Mouse (Mus musculus) hindbrain, embryonic 16.5 days (tissue): ENCODE measurements around the gene Eogt. TPM values are rescaled to one million over a fixed set of nuclear protein-coding genes. Genes with fewer than 3 reads are reported as not detected.

Experiments used
- ATAC-seq: fragments of 200-750 bp; cut with Nextera tagmentation; 2 replicates; pipeline ENCODE4 v1.8.0; 2017; ENCODE audit warnings: moderate TSS enrichment, moderate library complexity
- H3K27ac ChIP-seq: fragments of 300-500 bp; sonication (generic); 2 replicates; pipeline ENCODE4 v1.5.1; 2014; ENCODE audit warnings: low read depth, mild to moderate bottlenecking, control low read depth, low read length, moderate library complexity
- H3K27me3 ChIP-seq: fragments of 300-500 bp; sonication (generic); replicated peaks from 2 replicates; pipeline ENCODE4 v1.6.1; 2014; ENCODE audit warnings: low read length; ENCODE audit not compliant: control insufficient read depth, insufficient read depth
- H3K36me3 ChIP-seq: fragments of 300-500 bp; sonication (generic); 2 replicates; pipeline ENCODE4 v1.6.1; 2014; ENCODE audit warnings: mild to moderate bottlenecking, low read length, moderate library complexity, mixed read lengths; ENCODE audit not compliant: control insufficient read depth, insufficient read depth
- H3K4me1 ChIP-seq: fragments of 300-500 bp; sonication (generic); 2 replicates; pipeline ENCODE4 v1.6.1; 2014; ENCODE audit warnings: low read depth, low read length; ENCODE audit not compliant: control insufficient read depth, insufficient read depth
- H3K4me2 ChIP-seq: fragments of 300-500 bp; sonication (generic); 2 replicates; pipeline ENCODE4 v1.6.1; 2014; ENCODE audit warnings: mild to moderate bottlenecking, low read length, control low read depth, moderate library complexity
- H3K4me3 ChIP-seq: fragments of 300-500 bp; sonication (generic); 2 replicates; pipeline ENCODE4 v1.5.1; 2014; ENCODE audit warnings: mild to moderate bottlenecking, low read length, control low read depth, moderate library complexity
- H3K9ac ChIP-seq: fragments of 300-500 bp; sonication (generic); 2 replicates; pipeline ENCODE4 v1.6.1; 2014; ENCODE audit warnings: low read depth, mild to moderate bottlenecking, control low read depth, low read length, moderate library complexity
- H3K9me3 ChIP-seq: fragments of 300-500 bp; sonication (generic); 2 replicates; pipeline ENCODE4 v1.6.1; 2014; ENCODE audit warnings: mild to moderate bottlenecking, low read length, moderate library complexity; ENCODE audit not compliant: control insufficient read depth
- WGBS: fragments of 180-500 bp; shearing (Covaris S2); extraction: QIAGEN DNeasy Blood & Tissue Kit; methylation state at CpG from one replicate; pipeline ENCODE4 v1.1.7; 2014; 5-methylcytosine and 5-hydroxymethylcytosine counted together
- polyA plus RNA-seq: library from polyadenylated mRNA; unstranded; fragments of >200 nt; fragmentation: Nextera tagmentation; extraction: Ambion mirVana; gene quantifications from 2 replicates; pipeline ENCODE4 v1.2.1, GENCODE M21; 2015

The Eogt gene
- polyA plus RNA-seq, 1 experiment from 2014 or later: 13.8 TPM

DNA sequence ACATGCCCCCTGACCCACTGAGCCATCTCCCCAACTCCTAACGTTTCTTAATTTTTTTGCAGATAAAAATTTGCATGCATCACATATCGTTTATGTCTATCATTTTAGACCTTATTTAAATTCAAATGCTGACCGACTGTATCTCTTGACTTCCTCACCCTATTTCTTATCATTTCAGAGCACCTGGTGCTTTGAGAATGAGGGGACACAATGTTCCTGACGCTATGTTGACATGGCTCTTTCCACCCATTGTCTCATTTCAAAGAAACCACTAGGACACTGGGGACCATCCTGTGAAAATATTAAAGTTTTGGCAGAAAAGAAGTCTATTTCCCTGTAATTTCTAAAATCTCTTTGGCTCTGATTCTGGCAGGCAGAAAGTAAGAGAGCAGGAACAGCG, 32.1 kb downstream of the Eogt start:
- H3K9ac ChIP-seq: no peak overlapping the region
- H3K27me3 ChIP-seq: no peaks in the 10 kb centered on the region
- H3K9me3 ChIP-seq: no peaks in the 10 kb centered on the region
- no peak for ATAC-seq
- H3K4me1 ChIP-seq: no peaks in the 10 kb centered on the region
- peaks cover 9% of the 10 kb centered on the region; the same call in 1 of the 2 replicates for H3K36me3 ChIP-seq
- H3K4me2 ChIP-seq: no peak overlapping the region
- 82% methylated on average over 5 of the region's 5 CpGs for WGBS
- no peak overlapping the region for H3K4me3 ChIP-seq
- H3K27ac ChIP-seq: no peak overlapping the region

DNA sequence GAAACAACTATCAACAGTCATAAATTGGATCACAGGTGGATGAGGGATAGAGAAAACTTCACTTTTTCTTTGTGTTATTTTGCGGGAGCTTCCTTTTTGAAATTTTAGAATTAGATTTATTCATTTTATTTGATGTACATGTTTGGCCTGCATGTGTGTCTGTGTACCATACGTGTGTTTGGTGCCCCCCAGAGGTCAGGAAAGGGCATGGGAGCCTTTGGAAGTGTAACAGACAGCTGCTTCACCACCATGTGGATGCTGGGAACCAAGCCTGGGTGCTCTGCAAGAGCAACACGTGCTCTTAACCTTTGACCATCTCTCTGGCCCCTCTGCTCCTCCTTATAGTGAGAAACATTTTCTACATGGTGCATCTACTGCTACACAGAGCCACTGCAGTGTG, 34.2 kb downstream of the Eogt start:
- Histone ChIP-seq H3K27ac (no peak overlapping the region), H3K36me3 (peaks cover 12% of the 10 kb centered on the region; the same call in 1 of the 2 replicates), H3K9me3 (no peaks in the 10 kb centered on the region), H3K27me3 (no peaks in the 10 kb centered on the region), H3K9ac (no peak overlapping the region), H3K4me1 (no peaks in the 10 kb centered on the region), H3K4me2 (no peak overlapping the region), H3K4me3 (no peak overlapping the region)
- ATAC-seq: no peak
- 62% methylated on average over 3 of the region's 3 CpGs for WGBS

DNA sequence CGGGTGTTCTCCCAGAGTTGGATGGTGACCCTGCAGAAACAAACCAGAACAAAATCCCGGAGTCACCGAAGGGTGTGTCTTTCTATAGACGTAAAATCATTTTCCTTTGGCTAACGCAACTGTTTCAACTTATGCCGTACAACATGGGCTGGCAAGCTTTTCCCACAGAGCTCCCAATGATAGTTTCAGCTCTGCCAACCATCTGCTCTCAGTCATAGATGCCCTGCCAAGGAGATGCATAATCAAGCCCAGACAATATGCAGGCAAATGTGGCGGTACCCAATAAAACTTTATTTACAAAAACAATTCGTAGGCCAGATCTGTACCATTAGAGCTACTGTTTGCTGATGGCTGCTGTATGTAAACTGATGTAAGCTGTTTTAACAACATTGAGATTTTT, 36.8 kb downstream of the Eogt start:
- Histone ChIP-seq H3K9ac (no peak overlapping the region), H3K27me3 (no peaks in the 10 kb centered on the region), H3K4me3 (no peak overlapping the region), H3K36me3 (peaks cover 12% of the 10 kb centered on the region; the same call in 1 of the 2 replicates), H3K9me3 (no peaks in the 10 kb centered on the region), H3K4me2 (no peak overlapping the region), H3K4me1 (no peaks in the 10 kb centered on the region), H3K27ac (no peak overlapping the region)
- 88% methylated on average over 8 of the region's 8 CpGs for WGBS
- ATAC-seq: no peak

- WGBS: 22% methylated on average over 2 of the region's 2 CpGs
- H3K4me3 ChIP-seq: no peak overlapping the region
- no peaks in the 10 kb centered on the region for H3K9me3 ChIP-seq
- no peaks in the 10 kb centered on the region; the same call in 1 of the 2 replicates for H3K27me3 ChIP-seq
- H3K36me3 ChIP-seq: peaks cover 2% of the 10 kb centered on the region; the same call in 1 of the 2 replicates
- H3K4me2 ChIP-seq: no peak overlapping the region
- ATAC-seq: peak; percentile 79
- H3K27ac ChIP-seq: no peak overlapping the region
- no peak overlapping the region for H3K9ac ChIP-seq
- peaks cover 6% of the 10 kb centered on the region; the same call in 1 of the 2 replicates for H3K4me1 ChIP-seq
Measured at GRCm38 (mm10) chr6:97106777-97107176, 42.2 kb downstream of the Eogt start.

DNA sequence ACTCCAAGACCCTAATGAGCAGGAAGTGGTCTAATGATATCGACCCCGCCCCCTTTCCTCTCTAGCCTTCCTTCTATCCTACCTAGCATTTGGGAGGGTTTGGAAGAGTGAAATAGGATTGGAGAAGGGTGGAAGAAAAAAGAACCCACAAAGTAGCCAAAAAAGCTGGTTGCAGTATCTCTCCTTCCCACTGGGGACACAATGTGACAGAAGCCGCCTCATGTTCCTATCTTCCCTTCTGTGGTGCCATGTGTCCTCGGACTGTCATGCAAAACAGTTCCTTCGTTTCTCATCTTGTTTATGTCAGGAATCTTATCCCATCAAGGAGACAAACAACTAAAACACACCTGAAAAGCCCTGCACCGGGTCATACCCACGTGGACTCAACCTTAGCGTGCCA, 42.9 kb downstream of the Eogt start:
- Histone ChIP-seq H3K4me3 (no peak overlapping the region), H3K4me2 (no peak overlapping the region), H3K36me3 (no peaks in the 10 kb centered on the region), H3K9ac (no peak overlapping the region), H3K4me1 (peaks cover 7% of the 10 kb centered on the region; the same call in 1 of the 2 replicates), H3K9me3 (no peaks in the 10 kb centered on the region), H3K27me3 (no peaks in the 10 kb centered on the region; the same call in 1 of the 2 replicates), H3K27ac (no peak overlapping the region)
- ATAC-seq: no peak
- 84% methylated on average over 8 of the region's 8 CpGs for WGBS

DNA sequence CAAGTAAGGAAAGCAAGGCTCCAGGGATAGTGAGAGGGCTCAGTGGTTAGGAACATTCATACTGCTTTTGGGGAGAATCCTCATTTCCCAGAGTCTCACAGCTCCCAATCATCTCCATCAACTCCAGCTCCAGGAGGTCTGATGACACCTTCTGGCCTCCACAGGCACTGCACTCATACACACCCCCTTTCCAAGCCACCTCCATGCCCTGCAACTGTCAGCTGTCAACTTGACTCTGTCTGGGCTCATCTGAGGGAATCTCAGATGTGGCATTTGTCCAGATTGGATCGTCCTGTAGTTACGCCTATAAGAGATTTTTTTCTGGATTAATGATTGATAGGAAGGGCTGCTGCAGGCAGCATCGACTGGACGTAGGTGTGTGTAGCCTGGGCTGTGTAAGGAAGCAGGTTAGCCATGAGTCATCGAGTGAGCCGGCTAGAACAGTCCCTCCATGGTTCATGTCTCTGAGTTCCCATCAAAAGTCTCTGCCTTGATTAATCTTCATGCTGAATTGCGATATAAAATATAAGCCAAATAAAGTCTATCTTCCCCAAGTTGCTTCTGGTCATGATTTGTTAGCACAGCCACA, 44.6 kb downstream of the Eogt start:
- H3K9me3 ChIP-seq: no peaks in the 10 kb centered on the region
- no peaks in the 10 kb centered on the region; the same call in 1 of the 2 replicates for H3K27me3 ChIP-seq
- H3K36me3 ChIP-seq: no peaks in the 10 kb centered on the region
- H3K9ac ChIP-seq: no peak overlapping the region
- no peak overlapping the region for H3K27ac ChIP-seq
- no peak overlapping the region for H3K4me3 ChIP-seq
- 79% methylated on average over 7 of the region's 7 CpGs for WGBS
- ATAC-seq: no peak
- H3K4me2 ChIP-seq: no peak overlapping the region
- H3K4me1 ChIP-seq: peaks cover 7% of the 10 kb centered on the region; the same call in 1 of the 2 replicates

DNA sequence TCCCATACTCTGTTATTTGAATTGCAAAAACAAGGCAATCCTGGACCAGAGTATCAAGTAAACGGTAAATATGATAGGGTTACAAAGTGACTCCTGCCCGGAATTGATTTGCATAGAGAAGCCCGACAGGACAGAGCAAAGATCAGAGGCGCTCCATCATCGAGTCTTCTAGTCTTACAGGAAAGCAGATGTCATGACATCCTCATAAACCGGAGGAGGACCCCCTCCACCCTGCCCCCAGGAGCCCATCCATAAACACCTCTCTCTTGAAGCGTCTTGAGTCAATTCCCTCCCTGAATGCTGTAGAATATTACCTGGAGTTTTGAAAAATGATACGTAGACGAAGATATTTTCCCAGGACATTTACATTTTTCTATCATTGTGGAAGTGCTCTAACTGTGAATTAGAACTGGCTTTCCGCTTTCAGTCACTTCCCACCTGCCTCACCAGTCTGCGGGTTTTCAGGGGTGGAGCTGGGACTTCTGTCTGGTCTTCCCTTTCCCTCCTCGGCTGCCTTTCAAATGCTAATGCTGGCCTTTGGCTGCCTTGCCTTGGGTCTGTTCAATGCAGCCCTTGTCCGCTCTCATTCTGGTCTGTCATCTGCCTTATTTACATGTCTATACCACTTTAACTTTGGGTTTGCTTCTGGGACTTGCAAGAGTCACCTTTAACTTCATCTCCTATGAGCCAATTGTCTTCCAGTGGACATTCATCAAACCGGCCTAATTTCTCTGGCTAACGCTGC, 46.9 kb downstream of the Eogt start:
- 0 out of 2 replicates have a peak overlapping the region, but pooled peaks have one; percentile 14 for H3K9ac ChIP-seq
- H3K36me3 ChIP-seq: no peaks in the 10 kb centered on the region
- 5% methylated on average over 15 of the region's 15 CpGs for WGBS
- H3K27ac ChIP-seq: no peak overlapping the region
- ATAC-seq: peak; percentile 61; the same call in 1 of the 2 replicates
- H3K4me1 ChIP-seq: peaks cover 7% of the 10 kb centered on the region; the same call in 1 of the 2 replicates
- H3K4me3 ChIP-seq: no peak overlapping the region
- H3K27me3 ChIP-seq: no peaks in the 10 kb centered on the region; the same call in 1 of the 2 replicates
- no peaks in the 10 kb centered on the region for H3K9me3 ChIP-seq
- peak overlapping the region; percentile 10; the same call in 1 of the 2 replicates for H3K4me2 ChIP-seq

DNA sequence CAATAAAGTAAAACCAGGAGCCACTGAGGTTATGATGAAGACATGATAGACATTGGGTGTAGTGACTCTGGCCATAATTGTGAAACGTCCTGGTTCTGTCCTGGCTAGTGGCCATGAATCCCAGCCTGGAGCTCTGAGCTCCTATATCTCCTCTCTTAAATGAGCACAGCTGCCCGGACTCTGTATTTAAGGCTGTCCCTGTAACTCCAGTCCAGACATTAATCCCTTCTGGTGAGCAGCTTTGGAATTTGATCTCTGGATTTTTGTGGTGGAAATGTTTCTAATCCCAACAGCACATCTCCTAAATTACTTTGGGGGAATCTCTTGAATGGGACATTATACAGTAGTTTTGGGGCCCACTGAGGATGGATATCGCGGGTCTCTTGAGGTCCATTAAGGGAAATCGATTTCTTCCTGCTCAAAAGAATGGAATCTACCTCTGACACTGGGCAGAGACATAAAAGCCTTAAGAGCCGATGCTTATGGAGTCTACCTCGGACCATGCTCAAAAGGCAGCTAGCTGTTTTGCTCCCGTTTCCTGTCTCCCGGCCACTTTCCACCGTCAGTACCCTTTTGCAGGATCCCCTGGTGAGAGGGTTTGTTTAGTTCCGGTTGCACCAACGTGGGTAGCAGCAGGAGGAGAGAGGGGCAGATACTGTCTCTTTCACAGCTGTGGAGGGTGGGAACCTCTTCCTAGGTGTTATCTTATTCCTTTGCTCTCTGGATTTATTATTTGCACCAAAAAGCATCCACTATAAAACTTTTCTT, 47.6 kb downstream of the Eogt start:
- Histone ChIP-seq H3K27me3 (no peaks in the 10 kb centered on the region; the same call in 1 of the 2 replicates), H3K4me3 (no peak overlapping the region), H3K36me3 (no peaks in the 10 kb centered on the region), H3K9me3 (no peaks in the 10 kb centered on the region), H3K4me1 (peaks cover 7% of the 10 kb centered on the region; the same call in 1 of the 2 replicates), H3K27ac (no peak overlapping the region), H3K4me2 (0 out of 2 replicates have a peak overlapping the region, but pooled peaks have one; percentile 10), H3K9ac (no peak overlapping the region)
- 20% methylated on average over 12 of the region's 12 CpGs for WGBS
- ATAC-seq: no peak

GRCm38 (mm10) chr6:97082336-97082735, 66.6 kb downstream of the Eogt start:
- WGBS: 89% methylated on average over 2 of the region's 2 CpGs
- Histone ChIP-seq H3K36me3 (no peaks in the 10 kb centered on the region), H3K4me2 (no peak overlapping the region), H3K9ac (no peak overlapping the region), H3K27ac (no peak overlapping the region), H3K4me1 (no peaks in the 10 kb centered on the region), H3K4me3 (no peak overlapping the region), H3K27me3 (no peaks in the 10 kb centered on the region), H3K9me3 (no peaks in the 10 kb centered on the region)
- no peak for ATAC-seq
